Mouse (Mus musculus) adrenal gland, postnatal 10 days (tissue): ENCODE results near the gene Dysf. TPM values are rescaled to one million over a fixed set of nuclear protein-coding genes. Genes with fewer than 3 reads are reported as not detected.

Experiments
- DNase-seq: peaks from one replicate; pipeline ENCODE4 v3.0.0; 2021; ENCODE audit warnings: mixed read lengths
- total RNA-seq, 2 experiments: library from RNA; stranded (reverse); gene quantifications; 2 replicates each; pipeline ENCODE4 v1.2.3; 2021

Dysf gene
- total RNA-seq, 2 experiments from 2014 or later: 35.0 to 51.6 TPM

DNA sequence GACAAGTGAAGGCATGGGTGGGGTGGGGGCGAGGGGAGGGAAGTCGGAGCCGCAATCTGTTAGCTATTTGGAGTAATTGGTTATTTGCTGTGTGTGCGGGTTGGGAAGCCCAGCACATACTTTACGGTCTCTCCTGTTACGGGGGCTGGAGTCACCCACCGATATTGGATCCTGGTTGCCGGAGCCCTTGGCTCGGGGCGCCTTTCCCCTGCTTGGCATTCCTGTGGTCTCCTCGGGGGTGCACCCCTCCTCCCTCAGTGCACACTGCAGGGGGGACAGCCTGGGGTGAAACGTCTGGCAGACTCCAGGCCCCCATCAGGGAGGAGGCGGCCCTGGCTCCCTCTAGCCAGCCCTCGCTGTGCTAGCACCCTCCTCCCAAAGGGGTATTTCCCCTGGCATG, 159.2 kb downstream of the Dysf start:
- DNase-seq: no peak

DNA sequence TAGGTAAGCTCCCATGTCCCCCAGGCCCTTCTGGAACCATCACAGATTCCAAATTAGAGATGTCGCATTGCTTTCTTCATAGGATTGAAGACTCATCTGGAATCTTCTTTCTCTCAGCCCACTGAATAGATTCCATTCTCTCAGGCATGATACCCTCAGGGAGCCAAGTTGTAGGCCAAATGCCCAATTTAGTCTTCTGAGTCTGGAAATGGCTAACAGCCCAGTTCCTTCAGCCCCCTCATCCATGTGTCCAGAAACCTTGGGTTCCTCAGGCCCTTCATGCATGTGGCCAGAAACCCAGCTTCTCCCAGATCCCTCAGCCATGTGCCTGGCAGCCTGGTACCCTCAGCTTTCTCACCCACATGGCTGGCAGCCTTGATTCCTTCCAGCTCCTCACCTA, 160.2 kb downstream of the Dysf start:
- no peak for DNase-seq

DNA sequence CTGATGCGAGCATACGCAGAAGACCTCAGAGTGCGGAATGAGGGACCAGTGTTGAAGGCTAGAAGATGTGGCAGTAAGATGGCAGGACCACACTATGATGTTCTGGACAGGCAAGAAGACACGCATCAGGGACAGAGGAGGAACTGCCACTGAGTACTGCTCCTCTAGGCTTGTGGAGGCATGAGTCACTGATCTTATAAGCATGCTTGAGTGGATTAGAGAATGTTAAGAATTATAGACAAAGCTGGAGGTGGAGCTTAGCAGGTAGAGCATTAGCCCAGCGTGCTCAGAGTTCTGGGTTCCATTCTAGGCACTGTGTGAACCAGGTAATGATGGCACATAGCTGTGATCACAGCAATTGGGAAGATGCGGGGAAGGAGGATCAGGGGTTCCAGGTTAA, 165.2 kb downstream of the Dysf start:
- no peak for DNase-seq

DNA sequence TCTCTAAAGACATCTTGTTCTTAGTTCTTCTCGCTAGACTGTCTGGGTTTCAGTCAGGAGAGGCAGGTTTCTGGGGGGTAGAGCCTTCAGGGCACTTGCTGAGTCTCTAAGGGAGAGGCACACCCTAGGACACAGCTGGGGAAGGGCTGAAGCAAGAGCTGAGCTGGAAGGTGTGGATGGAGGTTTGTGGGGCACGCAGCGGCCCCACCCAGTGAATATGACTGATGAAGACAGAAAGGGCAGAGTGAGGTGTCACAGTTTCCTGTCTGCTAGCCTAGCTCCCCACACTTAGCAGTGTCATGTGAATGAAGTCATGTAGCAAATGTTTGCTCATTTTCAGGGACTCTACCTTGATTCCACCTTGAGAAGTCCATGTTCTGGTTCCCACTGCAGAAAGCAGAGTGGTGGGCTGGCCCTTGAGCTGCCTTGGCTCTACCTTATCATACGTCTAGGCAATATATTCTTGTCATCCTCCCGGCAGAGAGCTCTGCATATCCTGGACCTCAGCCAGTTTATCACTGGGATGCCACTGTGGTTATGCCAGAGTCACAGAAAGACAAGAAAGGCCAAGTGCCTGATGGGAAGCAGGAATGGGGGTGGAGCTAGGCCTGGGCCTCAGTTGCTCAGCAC, 170.5 kb downstream of the Dysf start:
- peak; percentile 41 for DNase-seq

- DNase-seq: peak; percentile 67
Measured at GRCm38 (mm10) chr6:84181452-84181851, 173.1 kb downstream of the Dysf start.

DNA sequence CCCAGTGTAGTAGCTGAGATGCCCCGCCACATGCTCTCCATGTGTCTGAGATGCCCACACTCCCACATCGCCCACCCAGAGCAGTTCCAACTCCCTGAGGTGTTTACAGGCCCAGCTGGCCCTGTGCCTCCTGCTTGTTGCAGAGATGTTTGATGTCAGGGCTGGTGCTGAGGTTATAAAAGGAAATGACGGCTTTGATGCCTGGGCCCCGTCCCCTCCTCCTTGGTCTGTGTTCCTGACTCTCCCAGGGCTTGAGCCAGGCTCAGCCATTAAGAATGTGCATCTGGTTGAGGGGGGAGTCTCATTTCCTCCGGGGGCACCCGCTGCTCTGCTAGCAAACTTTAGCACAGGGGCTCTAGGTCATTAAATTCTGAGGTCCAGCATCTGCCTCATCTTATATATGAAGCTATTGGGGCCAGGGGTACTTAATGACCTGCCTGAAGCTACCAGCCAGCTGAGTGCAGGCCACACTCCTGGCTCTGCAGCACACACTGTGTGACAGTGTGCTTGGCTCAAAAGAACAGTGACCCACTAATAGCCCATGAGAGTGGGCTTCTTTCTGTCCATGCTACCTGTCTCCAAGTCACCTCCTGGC, 183.4 kb downstream of the Dysf start:
- no peak for DNase-seq

DNA sequence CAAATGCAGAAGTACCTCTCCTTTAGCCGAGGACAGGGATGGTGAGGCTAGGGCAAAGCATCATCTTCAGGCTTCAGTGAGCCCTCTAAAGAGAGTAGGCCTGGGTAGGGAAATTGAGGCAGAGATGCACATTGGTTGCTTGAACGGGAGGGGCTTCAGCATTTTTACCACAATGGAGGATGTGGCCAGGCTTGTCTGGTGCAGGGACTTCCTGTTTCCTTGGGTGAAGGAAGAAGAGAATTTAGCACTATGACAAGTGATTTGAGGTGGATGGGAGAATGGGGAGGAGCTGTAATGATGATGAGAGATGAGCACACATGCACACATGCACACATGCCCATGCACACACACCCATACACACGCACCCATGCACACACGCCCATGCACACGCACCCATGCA, 188.1 kb downstream of the Dysf start:
- DNase-seq: no peak

- no peak for DNase-seq
Measured at GRCm38 (mm10) chr6:84197811-84198213, 189.4 kb downstream of the Dysf start.

- DNase-seq: peak; percentile 53
Measured at GRCm38 (mm10) chr6:84201721-84202490, 193.5 kb downstream of the Dysf start.

DNA sequence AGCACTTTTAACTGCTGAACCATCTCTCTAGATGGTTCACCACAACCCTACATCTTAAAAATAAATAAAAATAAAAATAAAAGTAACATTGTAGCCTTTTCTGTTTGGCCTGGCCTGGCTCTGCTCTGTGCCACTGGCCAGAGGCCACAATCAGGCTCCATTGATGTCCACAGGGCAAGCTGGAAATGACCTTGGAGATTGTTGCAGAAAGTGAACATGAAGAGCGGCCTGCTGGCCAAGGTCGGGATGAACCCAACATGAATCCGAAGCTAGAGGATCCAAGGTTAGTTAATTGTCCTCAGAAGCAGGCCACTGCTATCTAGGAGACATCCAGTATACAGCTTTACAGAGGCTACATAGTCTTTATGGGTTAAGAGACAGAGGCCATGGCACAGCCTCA, 197.2 kb downstream of the Dysf start:
- peak; percentile 32 for DNase-seq

- no peak for DNase-seq
Measured at GRCm38 (mm10) chr6:84208589-84208988, 200.2 kb downstream of the Dysf start.

DNA sequence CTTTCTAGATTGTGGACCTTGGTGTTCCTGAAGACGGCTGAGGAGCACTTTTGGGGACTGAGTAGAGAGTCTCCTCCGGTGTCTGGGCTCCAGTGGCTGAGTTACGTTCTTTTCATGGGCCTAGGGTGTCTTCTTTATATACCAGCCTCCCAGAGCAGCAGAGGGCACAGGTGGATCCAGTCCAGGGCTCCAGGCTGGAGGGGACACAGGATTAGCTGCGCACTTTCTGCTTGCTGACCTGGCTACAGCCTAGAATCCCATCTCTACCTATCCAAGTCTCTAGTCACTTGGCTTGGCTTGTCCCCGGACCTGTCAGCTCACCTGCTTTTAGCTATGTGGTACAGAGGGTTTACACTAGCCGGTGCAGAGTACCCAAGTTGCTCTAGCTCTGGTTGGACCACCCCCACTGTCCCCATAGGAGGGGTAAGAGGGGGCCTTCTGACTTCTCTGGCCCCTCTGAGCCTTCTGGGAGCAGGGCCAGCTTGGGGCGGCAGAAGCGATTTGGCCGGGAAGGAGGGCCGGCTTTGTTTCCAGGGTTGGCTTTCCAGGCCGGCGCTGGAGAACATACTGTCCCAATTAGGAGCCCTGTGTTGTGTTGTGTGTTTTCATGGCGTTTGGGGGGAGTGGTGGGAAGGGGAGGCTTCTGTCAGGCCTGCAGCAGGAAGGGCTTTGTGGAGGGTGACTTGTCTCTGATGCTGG, 201.5 kb downstream of the Dysf start:
- no peak for DNase-seq

DNA sequence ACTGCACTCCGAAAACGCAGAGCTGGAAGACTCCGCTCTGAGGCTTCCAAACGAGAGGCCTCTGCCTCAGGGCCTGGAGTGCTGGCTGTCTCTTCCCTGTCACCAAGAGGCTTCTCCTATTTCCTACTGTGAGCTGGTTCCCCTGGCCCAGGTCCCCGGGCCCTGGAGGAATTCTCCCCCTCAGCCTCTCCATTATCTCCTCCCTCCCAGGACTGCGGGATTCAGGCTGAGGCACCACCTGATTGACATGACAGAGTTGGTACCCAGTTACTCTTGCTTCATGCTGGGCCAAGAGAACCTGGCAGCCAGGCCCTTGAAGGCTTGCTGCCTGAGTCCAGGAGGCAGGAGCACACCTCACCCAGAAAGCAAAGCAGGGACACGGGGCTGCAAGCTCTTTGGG, 203.1 kb downstream of the Dysf start:
- DNase-seq: no peak

DNA sequence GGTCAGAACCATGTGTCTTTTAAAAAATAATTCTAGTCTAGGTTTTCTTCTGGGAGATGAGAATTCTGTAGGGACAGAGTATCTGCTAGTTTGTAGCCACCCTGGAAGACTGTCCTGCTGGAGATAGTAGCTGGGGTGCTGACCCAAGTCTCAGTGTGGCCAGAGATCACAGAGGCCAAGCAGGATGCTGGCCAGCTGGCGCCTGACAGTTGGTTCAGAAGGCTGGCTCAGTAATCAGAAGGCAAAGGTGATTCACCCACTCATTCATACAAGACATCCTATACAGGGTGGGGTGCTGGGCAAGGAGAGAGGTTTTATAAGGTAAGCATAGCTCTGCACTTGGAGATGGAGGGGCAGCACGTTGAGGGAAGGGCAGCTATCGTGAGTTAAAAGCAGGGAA, 204.7 kb downstream of the Dysf start:
- peak; percentile 53 for DNase-seq

DNA sequence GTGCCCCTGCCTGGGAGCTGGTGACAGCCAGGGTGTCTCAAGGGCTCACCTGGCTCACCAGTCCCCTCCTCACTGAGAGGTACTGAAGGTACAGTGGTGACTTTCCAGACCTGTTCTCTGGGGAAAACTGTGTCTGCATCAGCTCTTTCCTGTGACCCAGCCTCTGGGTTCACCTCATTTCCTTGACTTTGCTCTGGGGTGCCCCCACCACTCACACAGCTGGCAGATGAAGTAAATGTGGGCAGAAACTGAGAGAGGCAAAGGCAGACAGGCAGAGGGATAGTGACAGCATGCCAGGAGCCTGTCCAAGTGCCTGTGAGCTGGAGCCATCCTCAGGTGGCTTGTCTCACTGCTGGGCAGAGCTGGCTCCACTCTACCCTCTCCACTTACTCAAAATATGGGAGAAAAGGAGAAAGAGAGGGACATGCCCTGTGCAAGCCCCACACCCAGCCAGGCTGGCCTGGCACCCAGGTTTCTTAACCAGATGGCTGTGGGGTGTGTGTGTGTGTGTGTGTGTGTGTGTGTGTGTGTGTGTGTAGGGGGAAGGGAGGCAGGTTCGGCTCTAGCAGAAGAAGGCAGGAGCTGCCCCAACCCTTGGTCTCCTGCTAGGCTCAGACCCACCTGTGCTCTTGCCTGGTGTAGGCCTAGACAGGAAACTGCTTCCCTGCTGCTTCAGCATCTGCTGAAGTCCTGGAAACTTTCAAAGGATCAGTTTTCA, 209.0 kb downstream of the Dysf start:
- no peak for DNase-seq

DNA sequence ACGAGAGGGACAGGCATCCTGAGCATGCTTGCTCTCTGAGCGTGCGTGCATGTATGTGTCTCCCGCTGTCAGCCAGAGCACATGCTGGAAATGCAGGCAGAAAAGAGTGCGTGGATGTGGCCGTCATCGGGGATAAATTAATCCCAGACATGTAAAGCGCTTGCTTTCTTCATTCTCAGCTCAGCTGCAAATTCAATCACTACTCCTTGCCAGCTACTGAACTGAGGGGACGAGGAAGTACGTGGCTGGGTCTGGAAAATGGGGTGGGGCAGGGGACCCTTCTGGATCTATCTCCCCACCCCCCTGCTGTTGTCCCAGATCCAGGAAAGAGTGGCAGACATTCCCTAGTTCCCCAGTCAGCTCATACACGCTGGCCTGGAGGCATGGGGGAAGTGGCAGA, 210.7 kb downstream of the Dysf start:
- no peak for DNase-seq

DNA sequence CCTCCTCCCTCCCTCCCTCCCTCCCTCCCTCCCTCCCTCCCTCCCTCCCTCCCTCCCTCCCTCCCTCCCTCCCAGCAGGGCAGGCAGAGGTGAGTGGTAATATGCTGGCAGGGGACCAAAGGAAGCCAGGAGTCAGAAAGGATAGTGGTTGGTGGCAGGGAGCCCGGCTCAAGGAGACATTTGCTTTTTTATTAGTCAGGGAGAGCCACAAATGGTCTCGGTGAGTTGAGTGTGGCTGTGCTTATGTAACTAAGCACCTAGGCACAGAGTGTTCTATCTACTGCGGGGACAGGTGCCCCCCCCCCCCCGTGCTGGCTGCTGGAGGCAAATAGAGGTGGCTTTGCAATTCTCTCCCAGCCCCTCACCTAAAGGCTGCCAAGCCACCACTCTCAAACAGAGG, 216.5 kb downstream of the Dysf start:
- peak; percentile 77 for DNase-seq

DNA sequence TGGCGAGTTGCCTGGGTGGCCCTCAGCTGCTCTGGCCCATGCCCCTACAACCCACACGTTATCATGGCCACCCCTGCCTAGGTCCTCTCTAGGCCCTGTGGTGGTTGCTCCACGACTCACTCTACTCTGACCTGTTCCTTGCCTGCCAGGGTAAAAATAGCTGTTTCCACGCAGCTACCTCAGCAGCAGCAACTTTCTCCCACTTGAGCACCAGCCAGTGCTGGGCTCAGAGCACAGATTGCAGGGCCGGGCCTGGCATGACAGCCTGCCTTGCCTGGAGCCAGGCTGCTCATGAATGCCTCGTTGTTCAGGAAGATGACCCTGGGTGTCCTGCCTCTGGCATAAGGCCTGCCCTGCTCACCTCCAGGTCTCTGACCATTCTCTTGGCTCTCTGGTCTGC, 217.2 kb downstream of the Dysf start:
- DNase-seq: peak; percentile 77

DNA sequence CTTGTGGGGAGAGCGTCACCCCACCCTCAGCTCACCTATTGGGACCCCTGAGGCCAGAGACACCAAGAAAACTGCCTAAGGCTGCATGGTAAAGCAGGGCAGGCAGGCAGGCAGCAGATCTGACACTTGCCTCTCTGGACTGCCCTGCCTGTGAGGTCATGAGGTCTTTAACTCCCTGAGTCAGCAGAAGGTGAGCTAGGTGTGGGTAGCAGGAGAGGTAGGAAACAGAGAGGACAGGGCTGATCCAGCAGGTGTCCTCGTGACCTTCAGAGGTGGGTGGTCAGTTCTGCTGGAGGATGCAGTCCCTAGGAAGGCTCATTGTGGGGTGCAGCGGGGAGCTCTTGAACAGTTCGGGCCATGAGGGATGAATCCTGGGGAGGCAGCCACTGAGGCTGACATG, 219.8 kb downstream of the Dysf start:
- no peak for DNase-seq

- DNase-seq: no peak
Measured at GRCm38 (mm10) chr6:84228786-84229185, 220.4 kb downstream of the Dysf start.

GRCm38 (mm10) chr6:84229739-84230138, 221.3 kb downstream of the Dysf start:
- no peak for DNase-seq

DNA sequence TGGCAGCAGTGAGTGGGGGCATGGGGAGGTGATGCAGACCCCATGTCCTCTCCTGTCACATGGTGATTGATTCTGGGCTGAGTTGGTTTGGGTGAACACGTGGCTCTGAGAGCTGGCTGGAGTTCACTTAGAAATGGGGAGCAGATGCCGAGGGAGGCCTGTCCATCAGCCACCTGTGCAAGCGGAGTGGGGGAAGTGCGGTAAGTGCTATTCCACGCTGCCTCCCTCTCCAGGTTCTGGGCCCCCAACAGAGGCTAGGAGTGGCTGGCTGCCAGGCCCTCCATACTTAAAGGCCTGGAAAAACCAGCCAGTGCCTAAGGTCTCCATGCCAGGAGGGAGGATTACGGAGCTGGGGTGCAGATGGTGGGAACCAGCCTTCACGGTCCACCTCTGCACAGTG, 222.7 kb downstream of the Dysf start:
- no peak for DNase-seq
